Mouse (Mus musculus): ENCODE measurements around the gene Fmnl2.

- TF ChIP-seq CTCF (conservative IDR thresholded peaks at IDR 0.05 in 1 of 2, IDR thresholded peaks at IDR 0.05 in 1 of 2; ENCODE audit: low read depth in 2 of 2, low read length in 2 of 2): no peak
- no peak for TF ChIP-seq EP300 (IDR thresholded peaks at IDR 0.05; ENCODE audit: low read length)
- TF ChIP-seq USF1 (IDR thresholded peaks at IDR 0.05; ENCODE audit: low read depth, low read length): no peak
- TF ChIP-seq HCFC1 (IDR thresholded peaks at IDR 0.05; ENCODE audit: low read depth, low read length): no peak
- no peak for TF ChIP-seq BHLHE40 (IDR thresholded peaks at IDR 0.05; ENCODE audit: low read depth, low read length)
- TF ChIP-seq ZNF384 (IDR thresholded peaks at IDR 0.05; ENCODE audit: low read depth, low read length): no peak
- no peak for TF ChIP-seq RAD21 (IDR thresholded peaks at IDR 0.05; ENCODE audit: low read depth, low read length)
- TF ChIP-seq MAFK (IDR thresholded peaks at IDR 0.05; ENCODE audit: insufficient replicate concordance, low read length): no peak
- no peak for TF ChIP-seq POLR2A (IDR thresholded peaks at IDR 0.05; ENCODE audit: low read depth, low read length)
- TF ChIP-seq CHD2 (IDR thresholded peaks at IDR 0.05; ENCODE audit: low read length): no peak
- TF ChIP-seq SMC3 (IDR thresholded peaks at IDR 0.05; ENCODE audit: low read depth, low read length): no peak
- no peak for TF ChIP-seq SIN3A (IDR thresholded peaks at IDR 0.05; ENCODE audit: low read length)
- TF ChIP-seq ZMIZ1 (IDR thresholded peaks at IDR 0.05; ENCODE audit: low read depth, low read length): no peak
- no peak for TF ChIP-seq USF2 (conservative IDR thresholded peaks at IDR 0.05; ENCODE audit: low read depth, low read length)
These were observed 105.8 kb downstream of the Fmnl2 start for GRCm38 (mm10) chr2:52963439-52963838.

All from CH12.LX (cell line).